Mouse (Mus musculus) lung, embryonic 14.5 days (tissue): Measurements from ENCODE around the gene Ptgds. TPM values are rescaled to one million over a fixed set of nuclear protein-coding genes. Genes with fewer than 3 reads are reported as not detected.

ENCODE experiments used
- ATAC-seq: fragments of 200-750 bp; cut with Nextera tagmentation; 2 replicates; pipeline ENCODE4 v1.8.0; 2017; ENCODE audit warnings: mild to moderate bottlenecking, moderate TSS enrichment, moderate library complexity; ENCODE audit not compliant: insufficient read depth
- DNase-seq: peaks from one replicate; pipeline ENCODE4 v3.0.0-alpha.2; 2015
- H3K27ac ChIP-seq: fragments of 300-500 bp; sonication (generic); 2 replicates; pipeline ENCODE4 v1.5.1; 2014; ENCODE audit warnings: low read depth, mild to moderate bottlenecking, moderate library complexity
- H3K27me3 ChIP-seq: fragments of 300-500 bp; sonication (generic); 2 replicates; pipeline ENCODE4 v1.6.1; 2014; ENCODE audit warnings: low read length, control low read depth; ENCODE audit not compliant: insufficient read depth
- H3K36me3 ChIP-seq: fragments of 300-500 bp; sonication (generic); 2 replicates; pipeline ENCODE4 v1.6.1; 2014; ENCODE audit warnings: control low read depth; ENCODE audit not compliant: insufficient read depth
- H3K4me1 ChIP-seq: fragments of 300-500 bp; sonication (generic); 2 replicates; pipeline ENCODE4 v1.6.1; 2014; ENCODE audit warnings: antibody characterized with exemption, control low read depth; ENCODE audit not compliant: insufficient read depth
- H3K4me2 ChIP-seq: fragments of 300-500 bp; sonication (generic); 2 replicates; pipeline ENCODE4 v1.6.1; 2014; ENCODE audit warnings: mild to moderate bottlenecking
- H3K4me3 ChIP-seq: fragments of 300-500 bp; sonication (generic); 2 replicates; pipeline ENCODE4 v1.5.1; 2014; ENCODE audit warnings: low read depth, low read length
- H3K9ac ChIP-seq: fragments of 300-500 bp; sonication (generic); 2 replicates; pipeline ENCODE4 v1.6.1; 2014
- H3K9me3 ChIP-seq: fragments of 300-500 bp; sonication (generic); 2 replicates; pipeline ENCODE4 v1.6.1; 2016; ENCODE audit warnings: low read depth, low read length, control low read depth
- CTCF ChIP-seq: IDR thresholded peaks from 2 replicates; pipeline ENCODE4 v1.5.1; 2016; ENCODE audit warnings: antibody characterized with exemption, low read depth
- WGBS: fragments of 180-500 bp; shearing (Covaris S2); extraction: QIAGEN DNeasy Blood & Tissue Kit; methylation state at CpG from one replicate; pipeline ENCODE4 v1.1.7; 2014; 5-methylcytosine and 5-hydroxymethylcytosine counted together
- polyA plus RNA-seq: library from polyadenylated mRNA; unstranded; fragments of >200 nt; fragmentation: Nextera tagmentation; extraction: Ambion mirVana; gene quantifications from 2 replicates; pipeline ENCODE4 v1.2.1, GENCODE M21; 2014

Gene Ptgds
- polyA plus RNA-seq, 1 experiment from 2014 or later: 3.4 TPM

DNA sequence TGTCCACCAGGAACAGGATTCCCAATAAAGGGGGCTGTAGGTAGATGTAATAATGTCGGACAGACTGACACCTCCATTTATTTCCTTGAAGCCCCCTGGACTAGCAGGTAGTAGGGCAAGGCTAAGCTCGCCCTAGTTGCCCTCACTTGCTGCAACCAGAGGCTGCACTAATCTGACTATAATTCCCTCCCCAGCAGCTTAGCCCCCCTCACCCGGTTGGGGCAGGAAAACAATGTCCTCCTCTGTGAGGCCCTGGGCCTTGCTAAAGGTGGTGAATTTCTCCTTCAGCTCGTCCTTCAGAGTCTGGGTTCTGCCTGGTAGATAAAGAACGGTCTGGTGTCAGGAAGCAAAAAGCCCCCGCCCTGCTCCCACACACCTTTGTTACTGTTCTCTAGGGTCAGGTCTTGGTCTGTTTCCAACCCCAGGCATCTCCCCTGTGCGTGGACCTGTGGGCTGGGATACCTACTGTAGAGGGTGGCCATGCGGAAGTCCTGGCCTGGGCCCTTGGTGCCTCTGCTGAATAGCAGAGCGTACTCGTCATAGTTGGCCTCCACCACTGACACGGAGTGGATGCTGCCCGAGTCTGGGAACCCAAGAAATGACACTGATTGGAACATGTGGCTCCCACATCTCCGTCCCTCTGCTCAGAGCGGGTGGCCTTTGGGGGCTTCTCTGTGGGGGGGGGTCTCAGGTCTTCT lies 2.1 kb downstream of the Ptgds start:
- Histone ChIP-seq H3K4me2 (no peak overlapping the region), H3K9me3 (no peaks in the 10 kb centered on the region), H3K36me3 (no peaks in the 10 kb centered on the region), H3K4me3 (no peak overlapping the region), H3K4me1 (no peaks in the 10 kb centered on the region), H3K9ac (no peak overlapping the region), H3K27me3 (no peaks in the 10 kb centered on the region), H3K27ac (no peak overlapping the region)
- 72% methylated on average over 14 of the region's 14 CpGs for WGBS
- TF ChIP-seq CTCF: no peak
- no peak for DNase-seq
- no peak for ATAC-seq

DNA sequence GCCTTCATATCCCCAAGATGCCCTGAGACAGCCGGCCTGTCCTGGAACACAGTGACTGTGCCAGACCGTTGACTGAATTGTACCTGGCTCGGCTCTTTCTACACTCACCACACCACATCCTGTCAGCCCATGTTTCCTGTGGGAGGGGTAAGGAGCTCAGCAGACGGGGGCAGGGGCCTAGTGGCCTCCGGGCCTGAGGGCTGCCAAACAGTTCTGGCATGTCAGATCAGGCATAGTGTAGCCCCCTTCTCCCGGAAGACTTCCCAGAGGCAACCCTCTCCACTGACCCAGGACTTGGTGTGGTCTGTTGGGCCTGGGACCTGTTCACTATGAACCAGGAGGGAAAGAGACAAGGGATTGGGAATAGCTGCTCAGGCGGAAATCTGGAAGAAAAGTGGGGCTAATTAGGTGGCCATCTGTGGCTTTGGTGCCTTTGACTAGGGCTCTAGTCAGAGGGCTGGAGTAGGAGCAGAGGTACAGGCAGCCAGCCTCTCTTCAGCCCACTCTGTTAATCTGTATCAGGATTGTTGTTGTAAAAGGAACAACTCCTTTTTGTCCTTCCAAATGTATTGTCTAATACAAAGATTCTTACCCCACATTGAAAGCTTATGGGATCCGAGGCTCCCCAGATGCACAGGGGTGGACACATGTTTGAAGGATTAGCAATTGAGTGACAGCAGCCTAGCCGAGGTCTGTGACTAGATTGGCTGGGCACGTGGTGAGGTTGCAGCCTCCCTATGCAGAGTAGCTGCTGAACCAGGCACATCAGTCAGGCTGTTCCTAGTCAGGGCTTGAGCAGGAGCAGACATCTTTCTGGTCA lies 3.8 kb downstream of the Ptgds start:
- H3K4me3 ChIP-seq: no peak overlapping the region
- DNase-seq: peak; percentile 4
- H3K9me3 ChIP-seq: no peaks in the 10 kb centered on the region
- no peak overlapping the region for H3K4me2 ChIP-seq
- no peak overlapping the region for H3K9ac ChIP-seq
- no peak for ATAC-seq
- no peaks in the 10 kb centered on the region for H3K27me3 ChIP-seq
- H3K36me3 ChIP-seq: no peaks in the 10 kb centered on the region
- no peak for TF ChIP-seq CTCF
- H3K27ac ChIP-seq: no peak overlapping the region
- 48% methylated on average over 10 of the region's 10 CpGs for WGBS
- no peaks in the 10 kb centered on the region for H3K4me1 ChIP-seq

DNA sequence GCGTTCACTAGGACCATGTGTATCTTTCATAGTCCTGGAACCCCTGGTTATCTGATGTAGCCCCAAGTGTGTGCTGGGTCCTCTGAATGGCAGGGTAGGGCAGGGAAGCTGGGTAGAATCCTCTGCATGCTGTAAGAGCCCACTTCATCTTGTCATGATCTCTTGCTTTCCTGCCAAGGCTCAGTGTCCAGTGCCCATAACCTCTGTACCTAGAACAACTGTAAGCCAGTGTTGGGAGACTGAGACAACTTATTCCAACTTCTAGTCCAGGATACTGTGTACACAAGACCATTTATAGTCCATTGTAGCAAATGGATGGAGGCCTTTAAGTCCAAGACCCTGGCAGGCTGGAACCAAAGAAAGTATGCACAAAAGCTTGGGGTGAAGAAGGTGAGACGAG lies 4.6 kb downstream of the Ptgds start:
- 78% methylated on average over 2 of the region's 2 CpGs for WGBS
- ATAC-seq: no peak
- DNase-seq: no peak

DNA sequence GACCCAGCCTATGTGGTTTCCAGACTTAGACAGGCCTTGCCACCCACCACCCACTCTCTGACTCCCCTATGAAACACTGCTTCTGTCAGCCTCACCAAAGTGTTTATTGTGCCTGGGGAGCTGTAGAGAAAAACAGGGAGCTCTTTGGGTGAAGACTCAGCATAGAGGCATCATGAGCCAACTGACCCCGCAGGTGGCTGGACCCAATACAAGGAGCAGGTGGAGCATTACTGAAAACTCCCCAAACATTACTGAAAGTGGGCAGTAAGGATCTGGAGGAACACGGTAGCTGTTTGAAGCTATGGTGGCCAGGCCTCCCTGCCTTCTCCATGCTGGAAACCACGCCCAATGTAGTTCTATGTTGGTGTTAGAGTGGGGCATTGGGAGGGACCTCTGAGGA lies 6.2 kb downstream of the Ptgds start:
- H3K27ac ChIP-seq: no peak overlapping the region

More for the DNA sequence above, 4.6 kb downstream of the Ptgds start:
- Histone ChIP-seq H3K36me3 (no peaks in the 10 kb centered on the region), H3K27me3 (no peaks in the 10 kb centered on the region), H3K9ac (no peak overlapping the region), H3K4me2 (no peak overlapping the region), H3K4me1 (no peaks in the 10 kb centered on the region), H3K4me3 (no peak overlapping the region), H3K27ac (no peak overlapping the region), H3K9me3 (no peaks in the 10 kb centered on the region)
- TF ChIP-seq CTCF: no peak

DNA sequence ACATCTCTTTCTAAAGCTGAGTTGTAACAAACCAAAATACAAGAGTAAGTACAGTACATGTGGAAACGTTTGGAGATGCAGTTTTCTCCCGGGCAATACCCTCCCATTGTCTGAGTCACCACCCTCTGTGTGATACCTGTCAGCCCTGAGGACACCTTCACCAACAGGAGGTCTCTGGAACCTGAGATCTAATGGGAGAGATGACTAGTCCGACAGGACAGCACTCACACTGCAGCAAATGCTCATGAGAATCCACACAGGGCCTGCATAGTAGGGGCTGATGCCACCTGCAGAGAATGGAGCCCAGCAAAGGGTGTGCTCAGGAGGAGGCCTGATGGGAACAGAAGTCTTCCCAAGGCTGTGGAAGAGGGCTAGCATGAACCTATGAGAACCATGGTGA lies 8.4 kb downstream of the Ptgds start:
- Histone ChIP-seq H3K4me3 (peak overlapping the region; percentile 70), H3K9me3 (no peaks in the 10 kb centered on the region), H3K9ac (peak overlapping the region; percentile 35; the same call in 1 of the 2 replicates), H3K36me3 (peaks cover 12% of the 10 kb centered on the region; the same call in 1 of the 2 replicates), H3K27me3 (no peaks in the 10 kb centered on the region), H3K27ac (peak overlapping the region; percentile 88; the same call in 1 of the 2 replicates), H3K4me2 (peak overlapping the region; percentile 87), H3K4me1 (no peaks in the 10 kb centered on the region; the same call in 1 of the 2 replicates)
- DNase-seq (no peak), ATAC-seq (no peak)
- no peak for TF ChIP-seq CTCF
- 26% methylated on average over 3 of the region's 3 CpGs for WGBS

More for the DNA sequence above, 6.2 kb downstream of the Ptgds start:
- no peak for TF ChIP-seq CTCF
- Histone ChIP-seq H3K4me1 (no peaks in the 10 kb centered on the region; the same call in 1 of the 2 replicates), H3K9me3 (no peaks in the 10 kb centered on the region), H3K27me3 (no peaks in the 10 kb centered on the region), H3K9ac (no peak overlapping the region), H3K36me3 (peaks cover 5% of the 10 kb centered on the region; the same call in 1 of the 2 replicates), H3K4me3 (no peak overlapping the region), H3K4me2 (no peak overlapping the region)
- ATAC-seq (no peak), DNase-seq (no peak)
- 75% methylated on average over 3 of the region's 3 CpGs for WGBS

DNA sequence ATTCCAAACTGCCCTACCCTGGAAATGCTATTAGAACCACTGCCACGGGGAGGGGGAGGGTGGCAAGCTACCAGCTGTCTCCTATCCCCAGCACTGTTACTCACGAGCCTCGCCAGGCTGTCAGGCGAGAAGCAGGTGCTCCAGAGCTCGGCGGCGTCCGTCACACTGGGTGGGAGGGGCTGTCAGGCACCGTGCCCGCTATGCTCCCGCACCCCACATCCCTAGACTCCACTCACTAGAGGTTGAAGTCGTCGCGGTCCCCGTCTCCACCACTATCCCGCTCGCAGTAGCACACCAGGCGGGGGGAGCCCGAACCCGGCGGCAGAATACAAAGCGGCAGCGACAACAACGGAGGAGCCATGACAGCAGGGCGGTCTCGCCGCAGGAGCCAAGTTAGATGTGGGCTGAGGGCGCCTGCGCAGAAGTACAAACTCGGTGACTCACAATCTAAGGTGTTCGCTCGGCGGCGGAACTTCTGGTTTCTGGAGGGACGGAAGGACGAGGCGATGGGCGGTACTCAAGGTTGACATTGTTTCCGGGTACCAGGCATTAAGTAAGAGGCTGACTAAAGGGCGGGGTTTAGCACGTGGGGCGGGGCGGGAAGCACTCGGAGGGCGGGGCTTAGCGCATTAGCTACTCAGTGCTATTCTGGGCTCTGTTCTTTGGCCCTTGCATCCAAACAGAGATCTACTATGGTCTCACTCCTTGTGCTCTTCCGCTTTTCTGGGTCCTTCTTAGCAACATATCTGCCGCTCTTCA lies 9.1 kb downstream of the Ptgds start, which contains the start of gene Paxx:
Gene Paxx (minus strand): TSS at position 544 of the 759 bp plus-strand sequence.
- WGBS: under 1% methylated on average over 48 of the region's 48 CpGs
- Histone ChIP-seq H3K4me1 (no peaks in the 10 kb centered on the region; the same call in 1 of the 2 replicates), H3K4me2 (peak within 1 kb of the TSS; percentile 87), H3K9ac (peak within 1 kb of the TSS; percentile 70), H3K27me3 (no peaks in the 10 kb centered on the region), H3K9me3 (no peaks in the 10 kb centered on the region), H3K27ac (peak within 1 kb of the TSS; percentile 88), H3K36me3 (peaks cover 12% of the 10 kb centered on the region; the same call in 1 of the 2 replicates), H3K4me3 (peak within 1 kb of the TSS; percentile 70)
- TF ChIP-seq CTCF: no peak
- DNase-seq: peak; percentile 95
- peak; percentile 88 for ATAC-seq
